7 mouse cellular contexts compared by ENCODE assay signal in the genomic region with DNA sequence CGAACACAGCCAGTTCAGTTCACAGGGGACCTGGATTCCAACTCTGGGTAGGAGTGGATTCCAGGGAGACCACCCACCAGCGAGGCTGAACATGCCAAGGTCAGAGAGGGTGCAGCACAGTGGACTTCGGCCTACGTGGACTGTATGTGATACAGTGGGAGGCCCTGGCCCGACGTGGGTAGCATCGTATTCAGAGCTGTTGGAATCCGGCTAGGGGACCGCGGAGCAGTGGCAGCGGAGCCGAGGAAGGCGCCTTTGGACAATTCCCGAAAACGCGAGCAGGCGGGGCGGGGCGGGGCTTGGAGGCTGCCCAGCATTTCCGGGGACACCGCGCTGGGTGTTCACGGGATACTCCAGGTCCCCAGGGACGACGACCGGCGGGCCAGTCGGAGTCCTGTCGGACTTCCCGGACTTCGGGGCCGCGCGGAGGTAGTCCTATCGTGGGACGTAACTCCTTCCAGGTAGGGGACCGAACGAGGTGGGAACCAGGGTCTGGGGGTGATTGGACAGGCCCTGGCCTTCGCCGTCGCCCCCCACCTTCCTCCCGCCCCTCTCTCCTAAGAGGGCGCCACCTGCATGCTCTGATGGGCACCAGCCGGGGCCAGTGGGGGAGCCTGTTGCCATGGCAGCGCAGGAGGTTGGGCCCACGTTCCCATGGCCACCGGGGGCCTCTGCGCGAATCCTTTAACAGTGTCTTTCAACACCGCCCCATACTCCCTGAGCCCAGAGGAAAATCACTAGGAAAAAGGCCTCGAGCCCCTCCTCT. TPM values are rescaled to one million over a fixed set of nuclear protein-coding genes. Genes with fewer than 3 reads are reported as not detected.
DNase-seq lines count a peak whose midpoint lies in the region; ATAC-seq and TF ChIP-seq lines count a peak whose summit lies in the region.

A gene (plus strand): TSS at position 311 of the 766 bp plus-strand sequence.

- H3K4me3 ChIP-seq in bone marrow macrophage, adult 2 months (ENCODE audit: insufficient read depth, low read length), result peak within 1 kb of the TSS; percentile 45
- H3K4me3 ChIP-seq in erythroblast, embryonic 14.5 days (replicated peaks), result peak within 1 kb of the TSS; percentile 89
- peak within 1 kb of the TSS; percentile 56 for H3K4me3 ChIP-seq in heart, embryonic 11.5 days (ENCODE audit: low read depth, low read length)
- H3K4me3 ChIP-seq in kidney, embryonic 15.5 days (replicated peaks), result peak within 1 kb of the TSS; percentile 59
- peak within 1 kb of the TSS; percentile 51 for H3K4me3 ChIP-seq in limb, embryonic 14.5 days (replicated peaks; ENCODE audit: low read length)
- peak within 1 kb of the TSS; percentile 59 for H3K4me3 ChIP-seq in midbrain, embryonic 16.5 days (ENCODE audit: low read depth, low read length)
- peak within 1 kb of the TSS; percentile 57 for H3K4me3 ChIP-seq in spleen, adult 2 months (ENCODE audit: extremely low read depth, insufficient read depth, insufficient read length)

- peak; percentile 68 for DNase-seq in limb, embryonic 14.5 days (ENCODE audit: low spot score)
- peak in 1 of 2 experiments; percentile 79 for DNase-seq in spleen, adult 2 months (ENCODE audit: low read depth in 1 of 2, low spot score in 2 of 2)

- peaks cover 16% of the 10 kb centered on the region for H3K4me1 ChIP-seq in bone marrow macrophage, adult 2 months (ENCODE audit: control insufficient read depth, insufficient read depth, low read length)
- peaks cover 91% of the 10 kb centered on the region for H3K4me1 ChIP-seq in erythroblast, embryonic 14.5 days (ENCODE audit: control insufficient read depth)
- peaks cover 16% of the 10 kb centered on the region for H3K4me1 ChIP-seq in heart, embryonic 11.5 days (ENCODE audit: control insufficient read depth, insufficient read depth, low read length)
- peaks cover 60% of the 10 kb centered on the region for H3K4me1 ChIP-seq in kidney, embryonic 15.5 days
- H3K4me1 ChIP-seq in limb, embryonic 14.5 days (ENCODE audit: control insufficient read depth, insufficient read depth, low read length), result peaks cover 26% of the 10 kb centered on the region
- peaks cover 29% of the 10 kb centered on the region for H3K4me1 ChIP-seq in midbrain, embryonic 16.5 days (ENCODE audit: control insufficient read depth, insufficient read depth, low read length)
- peaks cover 43% of the 10 kb centered on the region for H3K4me1 ChIP-seq in spleen, adult 2 months (ENCODE audit: control insufficient read depth, insufficient read depth, insufficient read length)

- WGBS in heart, embryonic 11.5 days (ENCODE audit: insufficient replicate concordance), result 1% methylated on average over 51 of the region's 51 CpGs
- under 1% methylated on average over 51 of the region's 51 CpGs for WGBS in kidney, embryonic 15.5 days
- WGBS in limb, embryonic 14.5 days, result 2% methylated on average over 37 of the region's 51 CpGs
- under 1% methylated on average over 43 of the region's 51 CpGs for WGBS in midbrain, embryonic 16.5 days
- 19% methylated on average over 51 of the region's 51 CpGs for whole genome bisulfite sequencing in spleen, adult 2 months

- no peak within 1 kb of the TSS for H3K27ac ChIP-seq in bone marrow macrophage, adult 2 months (ENCODE audit: insufficient read depth, low read depth, low read length)
- H3K27ac ChIP-seq in heart, embryonic 11.5 days (ENCODE audit: low read depth, low read length), result peak within 1 kb of the TSS; percentile 87
- H3K27ac ChIP-seq in kidney, embryonic 15.5 days, result peak within 1 kb of the TSS; percentile 95
- peak within 1 kb of the TSS; percentile 44 for H3K27ac ChIP-seq in limb, embryonic 14.5 days (replicated peaks; ENCODE audit: low read depth, low read length)
- H3K27ac ChIP-seq in midbrain, embryonic 16.5 days (ENCODE audit: low read length), result peak within 1 kb of the TSS; percentile 87
- H3K27ac ChIP-seq in spleen, adult 2 months (ENCODE audit: insufficient read depth, low read length), result peak within 1 kb of the TSS; percentile 41

- peak; percentile 77 for ATAC-seq in heart, embryonic 11.5 days (replicated peaks; ENCODE audit: insufficient number of reproducible peaks, low FRiP score, low TSS enrichment)
- ATAC-seq in kidney, embryonic 15.5 days (replicated peaks; ENCODE audit: low FRiP score), result peak; percentile 89
- ATAC-seq in limb, embryonic 14.5 days (ENCODE audit: low FRiP score, low read depth), result peak; percentile 84
- peak; percentile 96 for ATAC-seq in midbrain, embryonic 16.5 days

- H3K9me3 ChIP-seq in erythroblast, embryonic 14.5 days (ENCODE audit: control insufficient read depth, low read length), result no peaks in the 10 kb centered on the region
- no peaks in the 10 kb centered on the region for H3K9me3 ChIP-seq in heart, embryonic 11.5 days (replicated peaks; ENCODE audit: control insufficient read depth, low read length)
- H3K9me3 ChIP-seq in kidney, embryonic 15.5 days (replicated peaks), result no peaks in the 10 kb centered on the region
- H3K9me3 ChIP-seq in limb, embryonic 14.5 days (ENCODE audit: control insufficient read depth, low read length), result no peaks in the 10 kb centered on the region
- H3K9me3 ChIP-seq in midbrain, embryonic 16.5 days (replicated peaks; ENCODE audit: control insufficient read depth, low read length, poor library complexity, severe bottlenecking), result no peaks in the 10 kb centered on the region

- peak within 1 kb of the TSS; percentile 74 for H3K9ac ChIP-seq in heart, embryonic 11.5 days (ENCODE audit: low read depth, low read length)
- H3K9ac ChIP-seq in kidney, embryonic 15.5 days, result peak within 1 kb of the TSS; percentile 57
- H3K9ac ChIP-seq in limb, embryonic 14.5 days (ENCODE audit: low read depth, low read length, severe bottlenecking), result peak within 1 kb of the TSS; percentile 63
- H3K9ac ChIP-seq in midbrain, embryonic 16.5 days (ENCODE audit: low read depth, low read length), result peak within 1 kb of the TSS; percentile 76

- peak within 1 kb of the TSS; percentile 76 for H3K4me2 ChIP-seq in heart, embryonic 11.5 days
- H3K4me2 ChIP-seq in kidney, embryonic 15.5 days, result peak within 1 kb of the TSS; percentile 83
- peak within 1 kb of the TSS; percentile 94 for H3K4me2 ChIP-seq in limb, embryonic 14.5 days (replicated peaks; ENCODE audit: low read depth, low read length, severe bottlenecking)
- peak within 1 kb of the TSS; percentile 71 for H3K4me2 ChIP-seq in midbrain, embryonic 16.5 days (ENCODE audit: low read length)

- peaks cover 13% of the 10 kb centered on the region for H3K36me3 ChIP-seq in erythroblast, embryonic 14.5 days (ENCODE audit: control insufficient read depth)
- no peaks in the 10 kb centered on the region for H3K36me3 ChIP-seq in heart, embryonic 11.5 days (ENCODE audit: control insufficient read depth, insufficient read depth, low read length)
- H3K36me3 ChIP-seq in kidney, embryonic 15.5 days, result no peaks in the 10 kb centered on the region
- no peaks in the 10 kb centered on the region for H3K36me3 ChIP-seq in limb, embryonic 14.5 days (ENCODE audit: control insufficient read depth, insufficient read depth, low read length)
- no peaks in the 10 kb centered on the region for H3K36me3 ChIP-seq in midbrain, embryonic 16.5 days (ENCODE audit: control insufficient read depth, insufficient read depth, low read length)
- H3K36me3 ChIP-seq in spleen, adult 2 months (ENCODE audit: control insufficient read depth, insufficient read depth, low read length), result no peaks in the 10 kb centered on the region

- H3K27me3 ChIP-seq in erythroblast, embryonic 14.5 days (ENCODE audit: control insufficient read depth), result peaks cover 9% of the 10 kb centered on the region
- 0 out of 2 replicates have a peak, but pooled peaks cover 5% of the 10 kb centered on the region for H3K27me3 ChIP-seq in heart, embryonic 11.5 days (ENCODE audit: control insufficient read depth, insufficient read depth, low read length)
- H3K27me3 ChIP-seq in kidney, embryonic 15.5 days, result no peaks in the 10 kb centered on the region
- no peaks in the 10 kb centered on the region for H3K27me3 ChIP-seq in limb, embryonic 14.5 days (ENCODE audit: control insufficient read depth, insufficient read depth, low read length)
- no peaks in the 10 kb centered on the region for H3K27me3 ChIP-seq in midbrain, embryonic 16.5 days (ENCODE audit: control insufficient read depth, insufficient read depth, low read depth, low read length)
- H3K27me3 ChIP-seq in spleen, adult 2 months (ENCODE audit: control insufficient read depth, insufficient read depth, low read length), result no peaks in the 10 kb centered on the region

- no peak for TF ChIP-seq POLR2A in bone marrow macrophage, adult 2 months (IDR thresholded peaks at IDR 0.05; ENCODE audit: borderline replicate concordance, low read depth, low read length)
- TF ChIP-seq POLR2A in limb, embryonic 14.5 days (IDR thresholded peaks at IDR 0.05; ENCODE audit: borderline replicate concordance, extremely low read depth, insufficient read depth, insufficient read length), result no peak
- TF ChIP-seq POLR2A in spleen, adult 2 months (IDR thresholded peaks at IDR 0.05; ENCODE audit: low read depth, low read length), result no peak

- TF ChIP-seq CTCF in bone marrow macrophage, adult 2 months (IDR thresholded peaks at IDR 0.05; ENCODE audit: low read depth, low read length), result no peak
- no peak for TF ChIP-seq CTCF in spleen, adult 2 months (IDR thresholded peaks at IDR 0.05; ENCODE audit: extremely low read depth, insufficient read depth, insufficient read length, insufficient replicate concordance)

RNA-seq across cellular contexts. Expression of the gene that starts here (rescaled TPM):
- polyA plus RNA-seq in bone marrow macrophage, adult 2 months (2012; ENCODE audit: insufficient read depth, insufficient read length, missing spikeins), result 11.1 and 13.5 TPM in 2 replicates
- 3.1 and 3.2 TPM in 2 replicates for polyA plus RNA-seq in erythroblast, embryonic 14.5 days (2012)
- polyA plus RNA-seq in heart, embryonic 11.5 days (2014; fragmentation: Nextera tagmentation; extraction: Ambion mirVana), result 5.9 and 8.5 TPM in 2 replicates
- polyA plus RNA-seq in kidney, embryonic 15.5 days (2015; fragmentation: Nextera tagmentation; extraction: Ambion mirVana), result 17.1 and 21.9 TPM in 2 replicates
- polyA plus RNA-seq in limb, embryonic 14.5 days (2012; rRNA removed), result 8.2 and 12.3 TPM in 2 replicates
- polyA plus RNA-seq in limb, embryonic 14.5 days (2014; fragmentation: Nextera tagmentation; extraction: Ambion mirVana), result 11.5 and 12.0 TPM in 2 replicates
- polyA plus RNA-seq in midbrain, embryonic 16.5 days (2015; fragmentation: Nextera tagmentation; extraction: Ambion mirVana), result 25.2 and 25.3 TPM in 2 replicates
- 69.5 and 81.3 TPM in 2 replicates for polyA plus RNA-seq in spleen, adult 2 months (2012; rRNA removed)
